Comparison of ENCODE assay signal across 33 mouse cellular contexts in genomic region chrX:73061528-73061927, GRCm38 (mm10). TPM values are rescaled to one million over a fixed set of nuclear protein-coding genes. Genes with fewer than 3 reads are reported as not detected.
"Had no signal": no experiment of that assay in that cellular context is flagged by ENCODE, and none has a peak within 500 bp of the region (broad histone marks: within the 10 kb centered on the region; RNA-seq: fewer than 3 reads in every experiment).

No protein-coding gene starts in this region.

- H3K4me2 ChIP-seq: heart, embryonic 12.5 days; hindbrain, embryonic 12.5 days; hindbrain, embryonic 14.5 days; intestine, embryonic 15.5 days; limb, embryonic 12.5 days had no signal

- H3K4me3 ChIP-seq: gastrocnemius, adult 2 months; heart, embryonic 10.5 days; heart, embryonic 12.5 days; hindbrain, embryonic 10.5 days; hindbrain, embryonic 12.5 days; intestine, embryonic 15.5 days; layer of hippocampus, adult 2 months; left cerebral cortex, adult 2 months; limb, embryonic 10.5 days; limb, embryonic 12.5 days had no signal

- H3K9me3 ChIP-seq: heart, embryonic 10.5 days; heart, embryonic 12.5 days; hindbrain, embryonic 10.5 days; hindbrain, embryonic 12.5 days; intestine, embryonic 15.5 days; limb, embryonic 10.5 days; limb, embryonic 12.5 days had no signal

- H3K27ac ChIP-seq: gastrocnemius, adult 2 months; heart, embryonic 10.5 days; hindbrain, embryonic 10.5 days; hindbrain, embryonic 12.5 days; hindbrain, embryonic 14.5 days; intestine, embryonic 15.5 days; layer of hippocampus, adult 2 months; left cerebral cortex, adult 2 months; limb, embryonic 10.5 days; limb, embryonic 12.5 days had no signal

- H3K27me3 ChIP-seq: intestine, embryonic 15.5 days had no signal

- H3K4me1 ChIP-seq: heart, embryonic 12.5 days; intestine, embryonic 15.5 days; limb, embryonic 12.5 days had no signal

- H3K9ac ChIP-seq: heart, embryonic 12.5 days; hindbrain, embryonic 12.5 days; hindbrain, embryonic 14.5 days; intestine, embryonic 15.5 days; limb, embryonic 12.5 days had no signal

- DNase-seq: gastrocnemius, adult 2 months; gastrocnemius, postnatal 10 days; gastrocnemius, postnatal 25 days; heart, adult 18-20 months; heart, postnatal 10 days; heart, postnatal 4 days; kidney, adult 18-20 months; kidney, adult 8-10 months; kidney, postnatal 10 days; kidney, postnatal 25 days; kidney, postnatal 4 days; liver had no signal

- H3K36me3 ChIP-seq: heart, embryonic 10.5 days; heart, embryonic 12.5 days; hindbrain, embryonic 10.5 days; hindbrain, embryonic 12.5 days; intestine, embryonic 15.5 days; limb, embryonic 10.5 days; limb, embryonic 12.5 days had no signal

- ATAC-seq: hindbrain, embryonic 16.5 days; inflammation-experienced regulatory T-cells, adult 6 months; intestine, embryonic 15.5 days; intestine, postnatal 0 days had no signal

RNA-seq across cellular contexts. Expression of gene Pnma3, which starts 3.1 kb away (rescaled TPM):
- total RNA-seq: gastrocnemius, adult 2 months; gastrocnemius, postnatal 25 days; gastrocnemius, postnatal 4 days; granulocyte monocyte progenitor cell, adult 5-6 weeks; heart, adult 18-20 months; heart, adult 8-10 months; heart, postnatal 10 days; heart, postnatal 25 days; heart, postnatal 4 days had no signal
- polyA plus RNA-seq: heart, embryonic 12.5 days; heart, embryonic 14.5 days; heart, embryonic 16.5 days; inflammation-experienced regulatory T-cells, adult 6 months had no signal

RNA-seq across cellular contexts. Expression of gene Xlr4a, which starts 20.8 kb away (rescaled TPM):
- total RNA-seq: gastrocnemius, adult 2 months; gastrocnemius, postnatal 10 days; layer of hippocampus, adult 2 months had no signal
- polyA plus RNA-seq: hindbrain, embryonic 14.5 days; hindbrain, embryonic 16.5 days; kidney, embryonic 14.5 days had no signal

RNA-seq across cellular contexts. Expression of gene Pnma5, which starts 24.6 kb away (rescaled TPM):
- total RNA-seq: gastrocnemius, postnatal 10 days; gastrocnemius, postnatal 25 days; granulocyte monocyte progenitor cell, adult 5-6 weeks; heart, adult 18-20 months; heart, adult 8-10 months; heart, postnatal 25 days had no signal
- polyA plus RNA-seq: heart, embryonic 14.5 days; heart, embryonic 16.5 days; hindbrain, embryonic 12.5 days; hindbrain, embryonic 14.5 days; inflammation-experienced regulatory T-cells, adult 6 months; intestine, embryonic 15.5 days; intestine, postnatal 0 days; kidney, embryonic 14.5 days; kidney, embryonic 16.5 days; limb, embryonic 10.5 days had no signal

RNA-seq across cellular contexts. Expression of gene Gm14685, which starts 55.3 kb away (rescaled TPM):
- total RNA-seq: gastrocnemius, adult 2 months; gastrocnemius, postnatal 10 days; gastrocnemius, postnatal 25 days; granulocyte monocyte progenitor cell, adult 5-6 weeks; heart, adult 18-20 months; heart, adult 8-10 months; heart, postnatal 10 days; heart, postnatal 25 days; heart, postnatal 4 days had no signal
- polyA plus RNA-seq: heart, embryonic 12.5 days; heart, embryonic 14.5 days; inflammation-experienced regulatory T-cells, adult 6 months; kidney, embryonic 14.5 days; kidney, embryonic 16.5 days; limb, embryonic 10.5 days; limb, embryonic 12.5 days had no signal
